Mouse (Mus musculus) stomach, postnatal 0 days (tissue): ENCODE results near the gene Gm9970.

Experiments used
- CTCF ChIP-seq: IDR thresholded peaks from 2 replicates; pipeline ENCODE4 v1.5.1; 2016; ENCODE audit warnings: antibody characterized with exemption, low read depth, mild to moderate bottlenecking, moderate library complexity
- EP300 ChIP-seq: optimal IDR thresholded peaks from 2 replicates; pipeline ENCODE3; 2016; ENCODE audit warnings: antibody characterized with exemption

GRCm38 (mm10) chr5:31253806-31254205 lies 12.8 kb upstream of the Gm9970 start:
- TF ChIP-seq CTCF: no peak
- no peak for TF ChIP-seq EP300
